Mouse (Mus musculus): ENCODE data around the gene Txndc2. TPM values are rescaled to one million over a fixed set of nuclear protein-coding genes. Genes with fewer than 3 reads are reported as not detected.

Txndc2 gene
- polyA plus RNA-seq, 1 experiment from 2014 or later = not detected

DNA sequence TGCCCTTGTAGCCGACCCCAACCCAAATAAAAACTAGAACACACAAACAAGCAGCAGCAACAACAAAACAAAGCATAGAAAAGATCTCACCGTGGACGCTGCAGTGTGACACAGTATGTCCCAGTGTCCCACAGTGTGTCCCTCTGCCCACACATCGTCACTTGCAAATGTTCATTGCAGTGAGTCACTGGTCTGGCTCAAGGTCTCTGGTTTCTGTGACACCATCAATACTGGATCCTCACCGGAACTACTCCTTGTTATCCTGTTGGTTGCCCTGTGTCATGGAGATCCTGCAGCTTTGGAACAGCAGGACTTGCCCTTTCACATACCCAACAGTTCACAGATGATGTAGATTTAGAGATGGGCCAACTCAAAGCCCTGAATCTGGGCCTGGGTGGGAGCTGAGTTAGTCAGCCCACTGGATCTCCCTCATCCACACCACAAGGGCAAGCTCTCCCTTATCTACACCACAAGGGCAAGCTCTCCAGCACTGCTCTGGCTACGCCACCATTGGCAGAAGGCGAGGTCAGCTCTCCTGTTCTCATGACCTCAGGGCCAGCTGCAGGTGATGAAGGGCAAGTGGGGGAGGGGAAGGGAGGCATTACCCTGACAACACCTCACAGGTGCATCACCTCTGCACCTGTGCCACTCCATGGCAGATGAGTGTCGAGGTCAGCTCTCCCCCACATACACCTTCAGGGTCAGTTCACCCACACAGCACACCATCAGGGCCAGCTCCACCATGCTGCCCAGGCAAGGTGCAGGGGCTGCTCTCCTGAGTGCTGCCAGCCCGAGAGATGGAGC is 6.6 kb upstream of the Txndc2 start:
- no peak overlapping the region for H3K9ac ChIP-seq (ENCODE audit: low read length)
- no peak for ATAC-seq (ENCODE audit: insufficient number of reproducible peaks, low FRiP score, low TSS enrichment, low read depth)

DNA sequence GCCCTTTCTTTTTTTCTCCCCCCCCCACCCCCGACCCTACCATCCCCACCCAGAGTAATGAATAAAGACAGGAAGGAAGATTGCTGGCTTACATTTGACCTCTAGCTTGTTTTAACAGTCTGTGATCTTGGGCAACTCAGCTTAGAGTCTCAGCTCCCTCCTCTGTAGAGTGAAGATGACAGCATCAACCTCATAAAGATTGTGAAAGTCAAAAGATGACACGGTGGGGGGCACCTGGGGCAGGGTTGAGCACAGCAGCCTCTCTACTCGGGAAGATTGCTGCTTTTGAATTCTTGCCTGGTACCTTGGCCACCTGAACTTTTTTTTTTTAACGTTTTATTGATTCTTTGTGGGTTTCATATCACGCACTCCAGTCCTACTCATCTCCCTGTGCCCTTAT is 6.0 kb upstream of the Txndc2 start:
- Histone ChIP-seq H3K4me1 (ENCODE audit: control insufficient read depth, insufficient read depth, low read length) (no peaks in the 10 kb centered on the region), H3K36me3 (ENCODE audit: control insufficient read depth, insufficient read depth, low read length) (no peaks in the 10 kb centered on the region), H3K27me3 (ENCODE audit: control insufficient read depth, insufficient read depth, low read length) (no peaks in the 10 kb centered on the region), H3K4me3 (ENCODE audit: low read depth, low read length) (no peak overlapping the region), H3K27ac (replicated peaks; ENCODE audit: low read depth, low read length) (no peak overlapping the region), H3K9me3 (ENCODE audit: control insufficient read depth, low read length) (no peaks in the 10 kb centered on the region), H3K4me2 (ENCODE audit: low read depth, severe bottlenecking) (no peak overlapping the region), H3K9ac (ENCODE audit: low read length) (no peak overlapping the region)
- DNase-seq (ENCODE audit: low spot score) (no peak), ATAC-seq (ENCODE audit: insufficient number of reproducible peaks, low FRiP score, low TSS enrichment, low read depth) (no peak)
- 78% methylated on average over 5 of the region's 5 CpGs for WGBS

More for the DNA sequence above, 6.6 kb upstream of the Txndc2 start:
- no peaks in the 10 kb centered on the region for H3K36me3 ChIP-seq (ENCODE audit: control insufficient read depth, insufficient read depth, low read length)
- H3K4me2 ChIP-seq (ENCODE audit: low read depth, severe bottlenecking) = no peak overlapping the region
- no peak overlapping the region for H3K4me3 ChIP-seq (ENCODE audit: low read depth, low read length)
- whole genome bisulfite sequencing = 89% methylated on average over 9 of the region's 9 CpGs
- no peaks in the 10 kb centered on the region for H3K9me3 ChIP-seq (ENCODE audit: control insufficient read depth, low read length)
- no peak for DNase-seq (ENCODE audit: low spot score)
- no peaks in the 10 kb centered on the region for H3K27me3 ChIP-seq (ENCODE audit: control insufficient read depth, insufficient read depth, low read length)
- no peak overlapping the region for H3K27ac ChIP-seq (replicated peaks; ENCODE audit: low read depth, low read length)
- no peaks in the 10 kb centered on the region for H3K4me1 ChIP-seq (ENCODE audit: control insufficient read depth, insufficient read depth, low read length)

DNA sequence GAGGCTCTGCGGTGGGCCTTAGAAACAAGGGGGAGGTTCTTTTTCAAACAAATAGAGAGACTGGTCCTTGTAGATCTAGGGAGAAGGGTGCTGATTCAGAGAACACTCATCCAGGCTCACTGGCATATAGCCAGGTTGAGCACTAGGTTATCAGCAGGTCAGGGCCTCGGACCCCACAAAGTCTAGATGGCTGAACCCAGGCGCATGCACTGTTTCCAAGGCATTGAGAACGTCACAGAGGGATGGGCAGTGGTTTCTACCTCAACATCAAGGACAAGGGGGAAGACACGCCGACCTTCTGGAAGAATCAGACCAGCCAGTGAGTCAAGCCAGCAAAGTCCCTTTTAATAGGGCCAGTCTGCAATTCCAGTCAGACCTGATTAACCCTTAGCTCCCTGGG is 5.3 kb upstream of the Txndc2 start:
- H3K27ac ChIP-seq (replicated peaks; ENCODE audit: low read depth, low read length) = no peak overlapping the region
- H3K4me2 ChIP-seq (ENCODE audit: low read depth, severe bottlenecking) = no peak overlapping the region
- ATAC-seq (ENCODE audit: insufficient number of reproducible peaks, low FRiP score, low TSS enrichment, low read depth) (no peak), DNase-seq (ENCODE audit: low spot score) (no peak)
- no peak overlapping the region for H3K4me3 ChIP-seq (ENCODE audit: low read depth, low read length)
- H3K9ac ChIP-seq (ENCODE audit: low read length) = no peak overlapping the region
- H3K4me1 ChIP-seq (ENCODE audit: control insufficient read depth, insufficient read depth, low read length) = no peaks in the 10 kb centered on the region
- 81% methylated on average over 6 of the region's 6 CpGs for WGBS
- H3K9me3 ChIP-seq (ENCODE audit: control insufficient read depth, low read length) = no peaks in the 10 kb centered on the region
- no peaks in the 10 kb centered on the region for H3K36me3 ChIP-seq (ENCODE audit: control insufficient read depth, insufficient read depth, low read length)
- no peaks in the 10 kb centered on the region for H3K27me3 ChIP-seq (ENCODE audit: control insufficient read depth, insufficient read depth, low read length)

DNA sequence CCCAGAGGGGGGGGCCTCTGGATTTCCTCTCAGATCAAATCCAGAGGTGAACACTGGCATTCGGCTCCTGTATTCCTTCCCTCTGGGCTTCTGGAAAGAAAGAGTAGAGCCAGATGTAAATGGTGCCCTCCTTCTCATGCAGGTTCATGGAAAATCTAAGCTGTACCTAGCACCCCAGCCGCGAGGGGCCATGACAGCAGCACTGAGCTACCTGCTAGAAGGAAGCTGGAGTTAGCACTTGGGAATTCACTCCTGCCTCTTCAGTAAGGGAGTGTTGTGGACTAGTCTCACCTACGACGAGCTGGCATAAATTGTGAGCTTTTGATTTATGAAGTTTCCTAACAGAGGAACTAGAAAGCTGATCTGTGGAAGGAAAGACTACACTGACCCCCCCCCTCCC is 1.6 kb upstream of the Txndc2 start:
- no peaks in the 10 kb centered on the region for H3K4me1 ChIP-seq (ENCODE audit: control insufficient read depth, insufficient read depth, low read length)
- no peaks in the 10 kb centered on the region for H3K9me3 ChIP-seq (ENCODE audit: control insufficient read depth, low read length)
- no peaks in the 10 kb centered on the region for H3K36me3 ChIP-seq (ENCODE audit: control insufficient read depth, insufficient read depth, low read length)
- H3K9ac ChIP-seq (ENCODE audit: low read length) = no peak overlapping the region
- H3K27me3 ChIP-seq (ENCODE audit: control insufficient read depth, insufficient read depth, low read length) = no peaks in the 10 kb centered on the region
- H3K4me2 ChIP-seq (ENCODE audit: low read depth, severe bottlenecking) = no peak overlapping the region
- no peak overlapping the region for H3K4me3 ChIP-seq (ENCODE audit: low read depth, low read length)
- ATAC-seq (ENCODE audit: insufficient number of reproducible peaks, low FRiP score, low TSS enrichment, low read depth) (no peak), DNase-seq (ENCODE audit: low spot score) (no peak)
- 77% methylated on average over 5 of the region's 5 CpGs for WGBS
- H3K27ac ChIP-seq (replicated peaks; ENCODE audit: low read depth, low read length) = no peak overlapping the region

DNA sequence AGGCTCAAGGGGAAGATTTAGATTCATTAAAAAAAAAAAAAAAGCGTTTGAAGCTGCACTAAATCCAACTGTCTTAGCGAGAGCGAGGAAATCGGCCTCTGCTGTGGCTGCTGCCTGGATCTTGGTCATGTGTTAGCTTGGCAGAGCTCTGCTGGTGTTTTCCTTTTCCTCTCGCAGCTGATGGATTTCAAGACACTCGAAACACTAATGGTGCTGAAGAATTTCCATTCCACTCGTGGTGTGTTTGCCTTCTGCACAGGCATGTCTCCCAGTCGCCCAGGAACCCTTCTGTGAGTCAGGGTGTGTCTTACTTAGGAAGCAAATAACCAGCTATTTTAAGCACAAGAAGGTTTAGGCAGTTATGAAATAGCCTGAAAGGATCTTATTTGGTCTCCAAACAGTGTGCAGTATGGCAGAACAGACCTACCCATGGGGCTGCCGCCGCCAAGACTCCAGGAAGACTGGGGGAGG is 1.1 kb upstream of the Txndc2 start:
- DNase-seq (ENCODE audit: low spot score) = no peak
- Histone ChIP-seq H3K4me2 (ENCODE audit: low read depth, severe bottlenecking) (no peak overlapping the region), H3K4me1 (ENCODE audit: control insufficient read depth, insufficient read depth, low read length) (no peaks in the 10 kb centered on the region), H3K27ac (replicated peaks; ENCODE audit: low read depth, low read length) (no peak overlapping the region), H3K36me3 (ENCODE audit: control insufficient read depth, insufficient read depth, low read length) (no peaks in the 10 kb centered on the region), H3K4me3 (ENCODE audit: low read depth, low read length) (no peak overlapping the region), H3K9me3 (ENCODE audit: control insufficient read depth, low read length) (no peaks in the 10 kb centered on the region), H3K9ac (ENCODE audit: low read length) (no peak overlapping the region), H3K27me3 (ENCODE audit: control insufficient read depth, insufficient read depth, low read length) (no peaks in the 10 kb centered on the region)
- ATAC-seq (ENCODE audit: insufficient number of reproducible peaks, low FRiP score, low TSS enrichment, low read depth) = no peak
- 55% methylated on average over 10 of the region's 10 CpGs for WGBS

DNA sequence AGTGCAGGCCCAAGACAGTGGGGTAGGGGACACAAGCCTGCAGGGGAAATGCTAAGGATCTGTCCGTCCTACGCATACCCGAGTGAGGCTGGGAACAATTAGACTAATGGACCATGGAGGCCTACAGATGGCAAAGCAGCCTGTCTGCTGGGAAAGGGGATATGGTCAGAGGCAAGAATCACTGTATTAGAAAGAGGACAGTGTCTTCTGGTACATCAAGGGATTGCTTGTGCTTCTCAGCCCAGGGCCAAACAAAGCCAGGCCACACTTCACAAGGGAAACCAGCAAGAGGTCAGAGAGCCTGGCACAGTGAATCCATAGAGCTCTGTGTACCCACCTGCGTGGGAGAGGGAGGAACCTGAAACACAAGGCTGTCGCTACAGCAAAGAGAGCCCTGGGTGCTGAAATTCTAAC is 617 bp upstream of the Txndc2 start:
- ATAC-seq (ENCODE audit: insufficient number of reproducible peaks, low FRiP score, low TSS enrichment, low read depth) (no peak), DNase-seq (ENCODE audit: low spot score) (no peak)
- H3K4me3 ChIP-seq (ENCODE audit: low read depth, low read length) = no peak overlapping the region
- no peaks in the 10 kb centered on the region for H3K4me1 ChIP-seq (ENCODE audit: control insufficient read depth, insufficient read depth, low read length)
- H3K27me3 ChIP-seq (ENCODE audit: control insufficient read depth, insufficient read depth, low read length) = no peaks in the 10 kb centered on the region
- no peaks in the 10 kb centered on the region for H3K36me3 ChIP-seq (ENCODE audit: control insufficient read depth, insufficient read depth, low read length)
- no peak overlapping the region for H3K27ac ChIP-seq (replicated peaks; ENCODE audit: low read depth, low read length)
- 52% methylated on average over 5 of the region's 5 CpGs for WGBS
- H3K4me2 ChIP-seq (ENCODE audit: low read depth, severe bottlenecking) = no peak overlapping the region
- no peaks in the 10 kb centered on the region for H3K9me3 ChIP-seq (ENCODE audit: control insufficient read depth, low read length)
- no peak overlapping the region for H3K9ac ChIP-seq (ENCODE audit: low read length)

DNA sequence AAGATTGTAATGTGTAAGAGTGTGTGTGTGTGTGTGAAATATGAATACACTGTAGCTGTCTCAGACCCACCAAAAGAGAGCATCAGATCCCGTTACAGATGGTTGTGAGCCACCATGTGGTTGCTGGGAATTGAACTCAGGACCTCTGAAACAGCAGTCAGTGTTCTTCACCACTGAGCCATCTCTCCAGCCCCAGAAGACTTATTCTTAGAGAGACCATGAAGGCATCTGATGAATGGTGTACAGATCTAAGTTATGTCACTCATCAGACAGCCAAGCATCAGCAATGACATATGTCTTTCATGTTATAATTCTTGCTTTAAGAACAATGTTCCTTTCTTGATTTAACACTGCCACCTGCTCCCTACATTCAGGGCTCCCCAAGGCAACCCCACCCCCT is 2.8 kb downstream of the Txndc2 start:
- Histone ChIP-seq H3K9ac (ENCODE audit: low read length) (no peak overlapping the region), H3K27ac (replicated peaks; ENCODE audit: low read depth, low read length) (no peak overlapping the region), H3K4me1 (ENCODE audit: control insufficient read depth, insufficient read depth, low read length) (no peaks in the 10 kb centered on the region), H3K27me3 (ENCODE audit: control insufficient read depth, insufficient read depth, low read length) (no peaks in the 10 kb centered on the region), H3K36me3 (ENCODE audit: control insufficient read depth, insufficient read depth, low read length) (no peaks in the 10 kb centered on the region), H3K9me3 (ENCODE audit: control insufficient read depth, low read length) (no peaks in the 10 kb centered on the region), H3K4me2 (ENCODE audit: low read depth, severe bottlenecking) (no peak overlapping the region), H3K4me3 (ENCODE audit: low read depth, low read length) (no peak overlapping the region)
- ATAC-seq (ENCODE audit: insufficient number of reproducible peaks, low FRiP score, low TSS enrichment, low read depth) (no peak), DNase-seq (ENCODE audit: low spot score) (no peak)
- 83% methylated on average over 1 of the region's 1 CpGs for whole genome bisulfite sequencing

DNA sequence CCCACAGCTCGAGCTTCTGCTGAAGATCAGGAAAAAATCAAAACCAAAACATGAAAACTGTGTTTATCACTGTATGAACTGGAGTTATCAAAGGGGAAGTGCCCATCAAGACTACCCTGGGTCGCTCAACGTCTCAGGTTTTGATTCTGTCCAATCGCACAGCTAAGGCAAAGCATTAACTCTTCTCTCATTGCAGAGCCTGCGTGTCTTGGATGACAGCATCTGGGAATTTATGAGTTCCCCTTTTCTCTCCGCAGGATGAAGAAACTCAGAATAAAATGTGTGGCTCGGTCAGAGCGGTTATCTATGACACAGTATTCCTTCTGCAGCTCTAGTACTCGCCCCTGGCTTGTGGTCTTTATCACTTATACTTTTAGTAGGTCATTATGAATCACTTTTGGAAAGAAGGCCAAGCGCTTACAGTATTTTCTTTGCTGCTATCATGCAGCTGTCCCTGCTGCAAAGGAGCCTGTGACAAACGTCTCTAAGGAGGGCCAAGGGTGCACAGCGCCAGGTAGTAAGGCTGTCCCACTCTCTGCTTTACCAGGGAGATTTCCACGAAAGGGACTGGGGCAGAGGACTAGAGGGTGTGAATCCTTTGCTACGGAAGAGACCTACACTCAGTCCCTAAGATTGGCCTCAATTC is 6.1 kb downstream of the Txndc2 start:
- Histone ChIP-seq H3K36me3 (ENCODE audit: control insufficient read depth, insufficient read depth, low read length) (no peaks in the 10 kb centered on the region), H3K4me3 (ENCODE audit: low read depth, low read length) (no peak overlapping the region), H3K9ac (ENCODE audit: low read length) (no peak overlapping the region), H3K27ac (replicated peaks; ENCODE audit: low read depth, low read length) (no peak overlapping the region), H3K4me1 (ENCODE audit: control insufficient read depth, insufficient read depth, low read length) (no peaks in the 10 kb centered on the region), H3K9me3 (ENCODE audit: control insufficient read depth, low read length) (no peaks in the 10 kb centered on the region), H3K4me2 (ENCODE audit: low read depth, severe bottlenecking) (no peak overlapping the region), H3K27me3 (ENCODE audit: control insufficient read depth, insufficient read depth, low read length) (no peaks in the 10 kb centered on the region)
- 83% methylated on average over 14 of the region's 14 CpGs for WGBS
- ATAC-seq (ENCODE audit: insufficient number of reproducible peaks, low FRiP score, low TSS enrichment, low read depth) (no peak), DNase-seq (ENCODE audit: low spot score) (no peak)

Data from limb, embryonic 11.5 days (tissue).